Mouse (Mus musculus) MEL (cell line): ENCODE results near the gene Top2a.

Experiments used
- CHD1 ChIP-seq: IDR thresholded peaks from 2 replicates; pipeline ENCODE4 v1.6.1; 2012; ENCODE audit warnings: low read depth, mild to moderate bottlenecking, inconsistent platforms, low read length, improper control_type of control experiment
- MAZ ChIP-seq: IDR thresholded peaks from 2 replicates; pipeline ENCODE4 v1.6.1; 2012; ENCODE audit warnings: low read depth, mild to moderate bottlenecking, inconsistent platforms, low read length, improper control_type of control experiment
- MYC ChIP-seq: IDR thresholded peaks from 2 replicates; pipeline ENCODE4 v1.6.1; 2011; ENCODE audit warnings: low read depth, mild to moderate bottlenecking, low read length, improper control_type of control experiment, moderate library complexity
- USF1 ChIP-seq: IDR thresholded peaks from 2 replicates; pipeline ENCODE4 v1.6.1; 2014; ENCODE audit warnings: low read depth, mild to moderate bottlenecking, inconsistent platforms, low read length, improper control_type of control experiment, moderate library complexity

- no peak for TF ChIP-seq USF1
- no peak for TF ChIP-seq CHD1
- TF ChIP-seq MAZ = no peak
- TF ChIP-seq MYC = no peak
These were observed 19.6 kb upstream of the Top2a start for GRCm38 (mm10) chr11:99043632-99044031.
